Mouse (Mus musculus) spleen, adult 12 weeks (tissue): Measurements from ENCODE around the gene Slc25a36.

Source experiments
- DNase-seq: peaks from one replicate; pipeline ENCODE4 v3.0.0; 2022; ENCODE audit warnings: low spot score

The Slc25a36 gene

GRCm38 (mm10) chr9:97041633-97042032 is 69.3 kb downstream of the Slc25a36 start:
- DNase-seq, result no peak

- DNase-seq, result no peak
These were observed 72.9 kb downstream of the Slc25a36 start for GRCm38 (mm10) chr9:97038010-97038409.

- no peak for DNase-seq
These were observed 74.3 kb downstream of the Slc25a36 start for GRCm38 (mm10) chr9:97036656-97037055.

GRCm38 (mm10) chr9:97027361-97027760 is 83.6 kb downstream of the Slc25a36 start:
- DNase-seq, result no peak

- no peak for DNase-seq
These were observed 85.0 kb downstream of the Slc25a36 start for GRCm38 (mm10) chr9:97026006-97026405.
